Mouse (Mus musculus): ENCODE results near the gene Ptpn3.
A peak's percentile ranks its signal among the peaks of the same experiment; 100 is the strongest.

The Ptpn3 gene

DNA sequence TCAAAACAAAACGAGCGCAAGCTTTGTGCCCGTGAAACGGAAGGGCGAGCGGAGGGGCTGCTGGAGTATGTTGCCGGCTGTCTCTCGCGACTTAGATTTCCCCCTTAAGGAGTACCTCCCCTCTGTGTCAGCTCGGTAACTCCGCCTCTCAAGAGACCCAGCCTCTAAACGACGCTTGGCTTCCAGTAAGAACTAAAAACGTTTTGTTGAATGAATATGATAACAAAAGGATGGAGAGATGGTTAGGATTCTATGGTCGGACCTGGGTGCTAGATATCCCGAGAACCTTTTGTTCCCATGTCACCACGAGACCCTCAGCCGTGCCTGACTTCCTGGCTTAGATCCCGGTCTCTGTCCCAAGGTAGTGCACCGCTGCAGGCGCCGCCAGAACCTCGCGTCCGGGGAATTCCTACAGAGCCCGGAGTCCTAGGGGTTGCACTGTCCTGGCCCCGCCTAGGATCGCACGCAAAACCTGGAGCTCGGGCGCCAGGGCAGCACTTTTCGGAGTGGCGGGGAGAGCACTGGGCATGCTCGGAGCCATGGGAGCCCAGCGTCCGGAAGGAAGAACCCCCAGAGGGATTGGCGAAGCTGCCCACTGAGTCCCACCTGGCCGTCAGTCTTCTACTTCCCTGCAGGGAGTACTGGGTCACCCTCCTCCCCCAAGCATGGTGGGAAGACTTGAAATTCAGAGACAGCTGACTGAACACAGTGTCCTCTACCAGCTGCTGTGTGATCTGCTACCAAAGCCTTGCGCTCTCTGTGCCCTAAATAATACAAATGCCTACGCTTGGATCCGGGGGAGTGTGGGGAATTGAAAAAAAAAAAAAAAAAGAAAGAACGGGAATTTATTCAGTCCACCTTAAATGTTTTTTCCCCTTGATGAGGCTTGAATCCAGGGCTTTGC is at the start of gene Ptpn3:
Gene Ptpn3 (minus strand): TSS at position 428 of the 904 bp plus-strand sequence.
- DNase-seq = peak; percentile 77

DNA sequence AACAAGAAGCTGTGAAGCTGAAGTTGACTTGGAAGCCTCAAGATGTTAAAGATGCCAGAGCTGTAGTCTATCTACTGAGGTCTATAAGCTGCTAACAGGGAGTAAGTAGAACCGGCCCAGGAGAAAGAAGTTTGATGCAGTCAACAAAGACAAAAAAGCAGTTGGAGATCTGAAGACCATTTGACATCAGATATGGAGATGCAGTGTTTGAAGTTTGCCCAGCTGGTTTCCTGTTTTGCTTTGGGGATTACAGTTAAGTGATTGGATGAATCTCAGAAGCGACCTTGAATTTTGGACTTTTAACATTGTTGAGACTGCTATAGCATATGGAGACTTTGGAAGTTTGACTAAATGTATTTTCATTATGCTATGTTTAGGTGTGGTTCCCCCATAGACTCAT is 48.9 kb upstream of the Ptpn3 start:
- no peak for DNase-seq

DNA sequence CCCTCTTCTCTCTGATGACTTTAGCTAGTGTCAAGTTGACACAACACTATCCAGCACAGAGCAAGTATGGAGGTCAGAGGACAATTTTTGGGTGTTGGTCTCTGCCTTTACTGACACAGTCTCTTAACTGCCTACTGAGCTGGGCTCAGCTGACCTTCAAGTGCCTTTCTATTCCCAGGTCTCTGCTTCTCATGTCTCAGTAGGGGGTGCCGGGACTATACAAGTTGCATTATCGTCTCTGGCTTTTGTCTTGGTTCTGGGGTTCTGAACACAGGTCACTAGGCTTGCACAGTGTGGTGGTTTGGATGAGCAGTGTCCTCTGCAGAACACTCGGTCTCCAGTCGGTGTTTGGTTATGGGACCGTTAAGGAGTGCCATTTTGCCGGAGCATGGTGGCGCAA is 42.4 kb upstream of the Ptpn3 start:
- no peak for DNase-seq

DNA sequence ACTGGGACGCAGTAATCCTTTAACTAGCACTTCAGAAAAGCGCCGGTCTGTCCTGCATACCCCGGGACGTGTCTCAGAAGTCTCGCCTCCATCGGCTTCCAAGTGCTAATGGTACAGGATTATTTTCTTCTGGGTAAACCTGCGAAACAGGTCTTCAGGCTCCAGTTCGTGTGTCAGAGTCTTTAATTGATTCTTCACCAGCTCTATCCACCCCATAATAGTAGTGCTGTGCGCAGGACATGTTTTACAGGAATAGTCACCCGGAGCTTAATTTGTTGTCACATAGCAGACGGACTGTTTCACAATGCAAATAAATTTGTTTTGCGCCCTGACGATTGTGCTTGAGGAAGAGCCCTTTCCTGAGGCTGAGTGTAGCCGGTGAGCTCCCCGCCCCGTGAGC is 37.3 kb upstream of the Ptpn3 start:
- no peak for DNase-seq

DNA sequence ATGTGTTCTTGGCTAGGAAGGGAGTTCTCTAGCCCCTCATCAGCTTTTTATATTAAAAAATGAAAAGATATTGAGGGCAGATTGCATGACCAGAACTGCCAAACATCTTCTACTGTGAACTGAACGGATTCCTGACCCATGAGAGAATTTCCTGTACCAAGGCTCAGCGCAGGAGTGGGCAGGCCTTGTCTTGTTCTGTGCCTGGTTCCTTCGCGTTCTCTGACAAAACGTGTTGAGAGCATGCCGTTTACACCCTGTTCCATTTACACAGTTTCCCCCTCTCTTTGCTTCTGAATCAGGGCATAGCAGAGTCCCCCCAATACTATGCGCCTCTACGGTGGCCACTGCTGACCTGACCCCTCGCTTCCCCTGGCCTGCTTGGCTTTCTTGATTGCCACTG is 36.4 kb upstream of the Ptpn3 start:
- DNase-seq = no peak

DNA sequence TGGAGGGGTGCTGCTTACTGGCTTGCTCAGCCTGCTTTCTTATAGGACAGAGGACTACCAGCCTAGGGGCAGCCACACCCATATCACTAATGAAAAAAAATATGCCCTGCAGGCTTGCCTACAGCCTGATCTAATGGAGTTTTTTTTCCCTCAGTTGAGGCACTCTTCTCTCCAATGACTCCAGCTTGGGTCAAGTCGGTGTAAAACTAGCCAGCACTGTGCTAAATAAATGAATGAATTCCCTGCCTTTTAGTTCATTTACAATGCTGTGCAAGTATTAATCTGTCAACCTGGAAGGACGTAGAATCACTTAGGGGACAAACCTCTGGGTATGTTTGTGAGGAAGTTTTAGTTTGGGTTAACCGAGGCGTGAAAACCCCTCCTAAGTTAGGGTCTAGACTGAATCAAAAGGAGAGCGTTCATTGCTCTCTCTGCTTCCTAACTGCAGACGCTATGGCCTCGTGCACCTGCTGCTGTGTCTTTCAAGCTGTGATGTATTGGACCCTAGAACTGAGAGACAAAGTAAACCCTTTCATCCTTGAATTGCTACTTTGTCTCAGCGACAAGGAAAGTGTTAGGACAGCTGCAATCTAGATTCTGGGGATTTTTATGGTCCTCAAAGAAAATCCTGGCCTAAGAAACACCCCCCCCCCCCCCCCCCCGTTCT is 33.5 kb upstream of the Ptpn3 start:
- no peak for DNase-seq

GRCm38 (mm10) chr4:57333926-57334548 is 32.4 kb upstream of the Ptpn3 start:
- DNase-seq = no peak

- DNase-seq = no peak
Observed at GRCm38 (mm10) chr4:57332511-57332910, 30.9 kb upstream of the Ptpn3 start.

DNA sequence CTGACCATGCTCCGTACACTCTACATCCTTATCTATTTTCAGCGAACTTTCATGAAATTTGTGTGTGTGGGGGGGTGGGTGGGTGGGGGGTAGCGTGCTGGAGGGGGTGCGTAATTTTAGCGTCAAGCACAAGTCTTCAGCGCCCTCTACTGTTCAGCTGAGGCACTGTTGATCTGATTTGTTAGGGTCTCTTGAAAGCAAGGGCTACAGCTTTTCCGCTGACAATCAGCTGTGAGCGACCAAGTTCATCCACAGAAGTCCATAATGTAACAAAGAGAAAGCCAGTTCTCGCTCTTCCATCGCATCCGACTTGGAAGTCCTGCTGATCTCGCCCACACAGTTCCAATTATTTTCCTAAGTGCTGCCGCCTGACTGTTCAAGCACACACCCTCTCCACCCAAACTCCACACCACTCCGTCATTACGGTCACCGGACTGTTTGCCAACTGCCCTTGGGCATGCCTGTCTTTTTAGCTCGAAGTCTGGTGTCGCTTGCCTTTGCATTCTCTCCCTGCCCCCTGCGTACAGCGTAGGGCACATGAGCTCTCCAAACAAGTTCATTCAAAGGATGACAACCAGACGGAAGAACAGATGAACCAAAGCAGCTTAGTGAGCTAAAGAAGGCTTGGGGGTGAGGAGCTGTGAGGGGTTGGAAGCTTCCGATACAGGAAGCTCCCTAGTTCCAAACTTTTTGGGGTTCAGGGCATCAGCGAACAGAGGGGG is 19.1 kb upstream of the Ptpn3 start:
- peak; percentile 45 for DNase-seq

- peak; percentile 19 for DNase-seq
Observed at GRCm38 (mm10) chr4:57318525-57319212, 17.0 kb upstream of the Ptpn3 start.

- no peak for DNase-seq
Observed at GRCm38 (mm10) chr4:57312256-57313166, 10.9 kb upstream of the Ptpn3 start.

GRCm38 (mm10) chr4:57311750-57312149 is 10.1 kb upstream of the Ptpn3 start:
- no peak for DNase-seq

DNA sequence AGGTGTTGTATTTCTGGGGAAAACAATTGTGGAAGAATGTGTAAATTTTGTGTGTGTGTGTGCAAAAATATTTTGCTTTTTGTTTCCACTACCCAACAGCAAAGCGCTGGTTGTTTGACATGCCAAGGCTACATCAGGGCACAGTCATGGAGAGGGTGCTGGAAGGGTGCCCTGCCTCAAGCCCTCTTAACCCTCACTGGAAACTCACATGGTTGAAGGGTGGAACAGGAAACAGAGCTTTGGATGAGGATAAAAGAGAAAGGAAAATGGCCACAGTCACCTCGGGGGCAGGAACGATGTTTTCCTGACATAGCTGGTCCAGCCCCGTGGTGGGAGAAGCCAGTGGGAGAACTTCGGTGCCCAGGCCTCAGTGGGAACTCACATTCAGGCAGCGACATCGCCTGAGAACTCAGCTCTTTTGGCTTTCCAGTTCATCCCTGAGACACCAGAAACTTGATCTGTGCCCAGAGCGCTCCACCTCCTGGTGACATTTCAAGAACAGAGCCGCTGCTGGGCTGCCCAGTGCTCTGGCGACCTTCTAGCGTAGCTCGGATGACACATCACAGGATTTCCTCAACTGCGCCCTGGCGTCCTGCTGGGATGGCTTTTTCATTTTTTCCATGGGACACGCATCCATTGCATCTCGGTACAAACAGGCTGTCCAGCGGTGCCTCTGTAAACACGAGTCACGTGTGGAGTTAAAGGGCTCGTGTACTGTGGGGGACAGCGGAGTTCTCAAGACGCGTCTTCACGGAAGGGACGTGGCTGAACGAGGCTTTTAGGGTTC is 6.8 kb upstream of the Ptpn3 start:
- DNase-seq = peak; percentile 79

DNA sequence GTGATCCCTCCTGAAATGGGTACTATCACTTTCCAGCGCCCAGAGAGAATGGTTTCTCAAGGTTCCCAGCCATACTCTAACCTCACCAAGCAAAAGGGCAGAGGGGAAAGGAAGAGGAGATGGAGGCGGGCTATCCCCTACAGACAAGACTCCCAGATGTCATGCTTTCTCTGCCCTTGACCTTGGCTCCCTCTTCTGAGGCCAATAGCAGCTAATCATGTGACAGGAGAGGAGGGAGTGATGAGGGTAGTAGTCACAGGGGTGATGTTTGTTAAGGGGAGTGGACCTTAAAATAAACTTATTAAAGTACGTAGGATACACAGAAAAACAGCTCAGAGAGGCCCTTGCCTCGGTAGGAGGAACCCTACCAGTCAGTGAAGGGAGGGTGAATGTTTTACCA is 6.1 kb upstream of the Ptpn3 start:
- DNase-seq = no peak

DNA sequence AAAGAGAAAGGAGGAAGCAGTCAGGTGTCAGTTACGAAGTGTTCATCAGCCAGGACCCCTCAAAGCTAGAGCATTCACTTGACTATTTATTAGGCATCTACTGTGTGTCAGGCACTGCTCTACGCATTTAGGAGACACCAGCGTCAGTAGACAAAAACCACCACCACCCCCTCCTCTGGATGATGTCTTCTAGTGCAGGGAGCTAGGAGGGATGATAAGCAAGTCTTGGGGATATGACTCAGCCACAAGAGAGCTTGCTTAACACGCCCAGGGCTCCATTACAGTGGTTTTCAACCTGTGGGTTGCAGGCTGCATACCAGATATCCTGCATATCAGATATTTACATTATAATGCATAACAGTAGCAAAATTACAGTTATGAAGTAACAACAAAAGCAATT is 4.6 kb upstream of the Ptpn3 start:
- no peak for DNase-seq

GRCm38 (mm10) chr4:57305644-57306043 is 4.0 kb upstream of the Ptpn3 start:
- no peak for DNase-seq

DNA sequence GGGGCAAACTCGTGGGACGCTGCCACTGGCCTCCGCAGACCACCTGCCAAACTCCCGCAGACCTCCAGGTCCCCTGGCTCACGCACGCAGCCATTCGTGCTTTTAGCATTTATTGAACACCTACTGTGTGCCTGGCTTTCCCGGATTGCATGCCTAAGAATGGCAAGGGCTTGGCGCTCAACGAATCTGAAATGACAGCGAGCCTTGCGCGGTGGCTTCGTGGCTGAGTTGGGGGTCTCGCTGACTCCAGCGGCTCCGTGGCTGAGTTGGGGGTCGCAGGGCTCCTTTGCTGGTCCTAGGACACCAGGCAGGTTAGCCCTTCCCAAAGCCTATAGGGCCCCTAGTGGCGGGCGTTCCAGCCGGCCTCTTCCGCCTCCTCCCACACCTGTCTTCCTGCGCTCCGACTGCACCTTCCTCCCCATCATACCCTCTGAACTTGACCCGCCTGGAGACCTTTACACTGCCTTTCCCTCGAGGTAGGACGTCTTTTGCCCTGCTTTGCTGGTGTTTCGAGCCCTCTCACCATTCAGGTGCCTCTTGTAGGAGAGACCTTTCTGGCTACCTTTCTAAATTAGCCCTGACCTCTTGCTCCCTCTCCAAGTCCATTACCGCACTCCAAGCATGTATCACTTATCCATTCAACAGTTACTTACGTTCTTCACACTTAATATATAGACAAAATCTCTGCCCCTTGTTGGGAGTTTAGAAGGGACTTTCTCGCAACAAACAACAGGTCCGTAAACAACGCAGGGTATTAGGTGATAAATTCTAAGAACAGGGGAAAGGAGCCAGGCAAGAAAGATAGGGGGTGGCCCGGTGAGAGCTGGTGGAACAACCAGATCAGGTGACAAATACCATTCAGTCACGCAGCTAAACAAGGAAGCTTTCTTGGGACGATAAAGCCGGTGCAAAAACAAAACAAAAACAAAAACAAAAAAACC is 898 bp downstream of the Ptpn3 start:
- peak; percentile 40 for DNase-seq

- DNase-seq = peak; percentile 64
Observed at GRCm38 (mm10) chr4:57299701-57300468, 1.8 kb downstream of the Ptpn3 start.

DNA sequence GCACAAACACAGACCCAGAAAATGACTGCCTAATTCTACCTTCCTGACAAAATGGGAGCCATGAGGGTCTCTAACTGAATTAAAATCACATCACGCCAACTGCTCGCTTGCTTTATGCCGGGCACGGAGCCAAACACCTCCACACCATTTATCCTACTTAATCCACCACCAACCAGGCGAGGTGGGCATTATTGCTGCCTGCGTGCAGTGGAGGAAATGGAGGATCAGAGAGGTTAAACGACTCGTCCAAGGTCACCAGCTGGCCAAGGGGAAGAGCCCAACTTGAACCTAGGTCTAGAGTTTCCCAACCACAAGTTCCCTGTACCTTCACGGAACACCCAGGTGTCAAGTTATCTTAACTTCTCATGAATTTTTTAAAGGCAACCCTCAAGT is 2.3 kb downstream of the Ptpn3 start:
- no peak for DNase-seq
